Mouse (Mus musculus) megakaryocyte, adult 5-6 weeks (primary cell): Measurements from ENCODE around the gene Zfp991. TPM values are rescaled to one million over a fixed set of nuclear protein-coding genes. Genes with fewer than 3 reads are reported as not detected.
"Not testable (repeated sequence)": the region's sequence is repeated elsewhere in the genome, so short reads cannot be mapped to it uniquely, and the experiment has no call there.

Source experiments
- ATAC-seq: 2 replicates; pipeline ENCODE4 v1.8.0; 2016; ENCODE audit warnings: mild to moderate bottlenecking, inconsistent platforms; ENCODE audit not compliant: poor library complexity, severe bottlenecking
- total RNA-seq, 2 experiments: library from RNA; stranded (forward) in 1 of 2; stranded (reverse) in 1 of 2; fragments of 153-499, 151-499 nt in 1 of 2; fragments of 221-1000, 200-1000 nt in 1 of 2; gene quantifications; 2 replicates each; pipeline versions ENCODE4 v1.2.3 to v1.2.4; 2015 to 2017

Gene Zfp991
- total RNA-seq, 2 experiments from 2014 or later, result 39.6 to 68.8 TPM

DNA sequence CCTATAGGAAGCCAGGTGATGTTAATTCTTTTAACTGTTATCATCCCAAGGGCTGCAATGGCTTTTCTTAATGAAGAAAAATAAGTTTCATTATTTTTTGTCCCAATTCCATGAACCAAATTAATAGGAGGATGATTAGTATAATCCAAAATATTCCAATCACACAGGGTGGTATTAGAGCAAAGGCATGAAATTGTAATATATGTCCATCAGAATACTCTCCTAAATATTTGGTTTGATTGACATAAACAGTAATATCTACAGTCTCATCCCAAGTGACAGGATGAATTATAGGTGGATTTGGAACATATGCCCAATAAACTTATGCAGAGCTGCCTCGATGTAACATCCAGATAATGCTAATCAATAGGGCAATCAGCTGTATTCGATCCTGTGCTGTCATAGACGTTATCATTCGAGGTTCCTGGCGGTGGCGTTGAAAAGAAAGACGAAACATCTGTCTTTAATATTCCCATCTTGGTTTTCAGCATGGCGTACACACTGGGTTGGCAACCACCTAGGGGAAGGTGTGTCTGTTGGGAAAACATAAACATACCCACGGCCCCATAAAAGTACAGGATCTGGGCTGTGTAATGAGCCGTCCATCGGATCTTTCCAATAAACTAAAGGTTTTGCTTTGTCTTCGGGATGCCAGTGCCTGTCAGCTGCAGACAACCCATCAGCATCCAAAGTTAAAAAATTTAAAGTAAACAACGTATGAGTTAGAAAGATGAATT lies 50.3 kb downstream of the Zfp991 start:
- peak; percentile 31 for ATAC-seq

DNA sequence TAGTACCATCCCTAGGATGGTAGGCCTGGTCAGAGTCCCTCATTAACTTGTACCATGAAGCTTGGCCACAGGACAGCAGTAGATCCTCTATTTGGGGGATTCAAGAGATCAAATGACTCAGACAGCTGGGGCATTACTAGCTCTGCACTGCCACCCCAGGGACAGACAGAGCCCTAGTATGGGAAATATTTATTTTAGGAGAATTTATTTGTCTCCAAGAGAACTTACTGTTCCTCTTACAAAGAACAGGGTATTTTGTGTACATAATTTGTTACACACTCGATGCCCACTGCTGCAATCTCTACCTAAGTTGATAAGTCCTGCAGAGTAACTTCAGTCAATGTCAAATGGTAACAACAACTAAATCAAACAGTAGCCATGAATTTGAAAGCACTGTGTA lies 55.0 kb downstream of the Zfp991 start:
- ATAC-seq, result peak; percentile 12; the same call in 1 of the 2 replicates

DNA sequence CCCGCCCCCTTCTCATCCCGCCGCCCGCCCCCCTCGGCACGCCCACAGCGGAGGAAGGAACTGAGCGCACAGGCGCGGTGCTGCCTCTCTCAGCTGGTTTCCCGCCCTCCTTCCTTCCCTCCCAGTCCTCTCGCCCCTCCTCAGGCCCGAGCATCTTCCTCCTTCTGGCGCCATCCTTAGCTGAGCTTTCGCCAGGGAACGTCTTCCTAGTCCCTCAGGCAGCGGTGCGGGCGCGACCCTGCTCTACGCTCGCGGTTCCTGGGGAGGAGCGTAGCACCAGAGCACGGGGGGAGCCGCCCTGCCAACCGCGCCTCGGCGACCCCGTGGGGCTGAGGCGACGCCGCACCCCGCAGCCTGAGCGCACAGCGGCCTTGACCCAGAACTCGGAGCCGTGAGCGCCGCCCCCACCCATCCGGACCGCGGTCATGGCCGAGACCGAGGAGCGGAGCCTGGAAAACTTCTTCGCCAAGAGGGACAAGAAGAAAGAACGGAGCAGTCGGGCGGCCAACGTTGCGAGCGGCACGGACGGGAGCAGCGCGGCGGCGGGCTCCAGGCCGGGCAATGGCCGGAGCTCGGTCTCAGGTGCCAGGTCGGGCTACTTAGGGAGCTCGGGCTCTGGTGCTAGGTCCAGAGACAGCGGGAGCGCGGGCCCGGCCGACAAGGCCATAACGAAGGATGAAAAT lies 55.6 kb downstream of the Zfp991 start:
- ATAC-seq, result peak; percentile 34

DNA sequence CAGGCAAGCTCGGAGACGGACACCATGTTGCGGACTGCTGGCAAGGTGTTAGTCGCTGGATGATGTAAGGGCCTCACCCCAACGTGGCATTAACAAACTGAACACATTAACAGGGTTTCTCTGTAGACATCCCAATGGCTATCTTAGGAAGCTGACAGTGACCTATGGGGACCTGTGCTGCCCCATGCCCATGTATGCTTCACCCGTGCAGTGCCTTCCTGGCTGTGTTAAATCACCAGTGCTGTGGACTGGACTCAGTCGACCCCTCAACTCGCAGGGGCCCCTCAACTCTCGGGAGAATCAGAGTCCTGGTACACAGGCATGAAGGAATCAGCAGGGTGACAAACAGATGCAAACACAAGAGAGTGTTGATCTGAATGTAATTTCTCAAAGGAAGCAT lies 63.3 kb downstream of the Zfp991 start:
- ATAC-seq, result not testable (repeated sequence)

DNA sequence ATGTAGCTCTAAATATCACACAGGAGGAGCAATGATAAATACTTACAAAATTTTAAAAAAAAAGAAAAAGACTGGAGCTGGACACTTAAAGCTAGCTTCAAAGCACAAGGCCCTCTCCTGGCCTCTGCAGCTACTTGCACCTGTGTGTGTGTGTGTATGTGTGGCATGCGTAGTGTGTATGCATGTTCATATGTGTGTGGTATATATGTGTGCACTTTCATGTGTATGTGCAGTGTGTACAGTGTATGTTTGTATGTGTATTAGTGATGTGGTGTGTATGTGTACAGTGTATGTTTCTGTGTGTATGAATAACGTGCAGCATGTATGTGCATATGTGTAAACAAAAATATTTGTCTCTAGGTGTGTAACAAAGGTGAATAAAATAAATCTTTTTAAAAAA lies 65.4 kb downstream of the Zfp991 start:
- not testable (repeated sequence) for ATAC-seq

DNA sequence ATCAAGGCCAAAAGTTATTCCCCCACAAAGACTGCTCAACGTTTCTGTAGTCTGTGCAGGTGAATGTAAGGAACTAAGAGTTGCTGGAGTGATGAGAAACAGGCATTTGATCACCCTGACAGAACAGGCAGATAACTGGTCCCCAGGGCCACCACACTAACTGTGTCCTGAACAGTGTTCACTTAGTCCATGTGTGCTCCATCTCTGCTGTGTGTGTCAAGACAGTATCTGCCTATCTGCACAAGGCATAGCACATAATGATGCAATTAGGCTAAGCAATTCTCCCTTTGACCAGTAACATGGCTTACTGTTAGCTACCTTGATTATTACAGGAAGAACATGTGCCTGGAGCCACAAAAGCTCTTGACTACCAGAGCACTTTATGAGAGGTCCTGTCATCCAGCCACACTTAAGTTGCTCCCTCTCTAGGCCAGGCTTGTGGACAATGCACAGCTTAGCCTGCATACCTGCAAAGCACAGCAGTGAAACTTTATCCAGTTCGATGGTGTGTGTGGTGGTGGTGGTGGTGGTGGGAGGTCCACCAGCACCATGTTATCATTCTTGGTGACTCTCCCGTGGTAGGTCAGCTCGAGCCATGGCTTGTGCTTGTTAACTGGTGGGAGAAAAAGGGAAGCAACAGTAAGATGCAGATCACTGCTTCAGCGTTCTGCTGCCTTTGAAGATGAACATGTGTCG lies 67.4 kb downstream of the Zfp991 start:
- 0 out of 2 replicates have a peak, but pooled peaks have one; percentile 16 for ATAC-seq

DNA sequence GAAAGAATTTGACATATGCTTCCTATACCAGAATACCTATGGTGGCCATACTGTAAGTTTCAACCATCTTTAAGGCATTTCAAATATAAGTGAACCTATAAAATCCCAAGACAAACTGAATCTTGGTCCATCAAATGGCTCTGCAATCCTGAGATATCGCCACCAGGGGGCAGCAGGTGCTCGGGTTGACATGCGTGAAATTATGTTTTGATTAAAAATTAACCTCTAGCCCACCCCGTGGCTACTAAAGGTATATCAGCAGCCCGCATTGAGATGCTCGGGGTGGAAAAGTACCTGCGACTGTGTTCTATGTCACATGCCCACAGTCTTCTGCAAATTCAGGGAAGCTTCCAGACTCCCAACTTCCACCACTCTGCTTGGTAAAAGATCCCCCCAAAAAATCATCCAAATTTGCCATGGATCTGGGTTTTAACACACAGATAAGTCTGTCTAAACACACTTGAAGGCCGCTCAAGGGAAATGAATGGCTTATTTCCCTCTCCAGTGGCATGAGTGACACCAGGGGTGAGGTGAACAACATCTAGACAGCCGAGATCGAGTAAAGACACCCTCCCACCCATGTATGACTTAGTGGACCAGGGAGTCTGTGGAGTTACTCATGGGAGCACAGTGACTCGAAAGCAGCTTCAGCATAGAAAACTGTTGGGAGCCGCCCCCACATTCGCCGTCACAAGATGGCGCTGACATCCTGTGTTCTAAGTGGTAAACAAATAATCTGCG lies 70.3 kb downstream of the Zfp991 start:
- peak; percentile 34 for ATAC-seq

DNA sequence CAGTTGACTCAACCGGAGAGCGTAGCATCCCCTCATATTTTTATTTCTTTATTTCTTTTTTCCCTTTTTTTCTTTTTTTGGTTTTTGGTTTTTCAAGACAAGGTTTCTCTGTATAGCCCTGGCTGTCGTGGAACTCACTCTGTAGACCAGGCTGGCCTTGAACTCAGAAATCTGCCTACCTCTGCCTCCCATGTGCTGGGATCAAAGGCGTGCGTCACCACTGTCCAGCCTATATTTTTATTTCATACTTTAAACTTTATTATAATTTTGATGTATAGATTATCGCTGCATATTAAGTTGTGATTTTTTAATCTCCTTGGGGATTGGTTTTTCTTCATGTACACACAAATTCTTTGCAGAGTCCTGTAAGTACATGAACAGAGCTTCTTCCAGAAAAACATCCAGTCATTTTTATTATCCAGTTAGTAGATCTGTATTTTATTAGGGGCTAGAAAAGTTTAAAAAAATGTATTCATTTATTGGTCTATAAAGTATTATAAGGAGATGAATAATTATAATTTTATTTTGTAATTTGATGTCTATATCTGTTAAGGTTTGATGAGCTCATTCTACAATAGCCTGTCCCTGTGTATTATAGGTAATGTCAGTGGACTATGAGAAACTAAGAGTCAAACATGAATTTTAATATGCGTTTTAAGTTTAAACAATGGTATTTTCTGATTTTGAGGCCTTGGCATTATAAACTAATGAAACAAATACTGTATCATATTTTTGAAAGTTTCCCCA lies 80.5 kb downstream of the Zfp991 start:
- not testable (repeated sequence) for ATAC-seq

DNA sequence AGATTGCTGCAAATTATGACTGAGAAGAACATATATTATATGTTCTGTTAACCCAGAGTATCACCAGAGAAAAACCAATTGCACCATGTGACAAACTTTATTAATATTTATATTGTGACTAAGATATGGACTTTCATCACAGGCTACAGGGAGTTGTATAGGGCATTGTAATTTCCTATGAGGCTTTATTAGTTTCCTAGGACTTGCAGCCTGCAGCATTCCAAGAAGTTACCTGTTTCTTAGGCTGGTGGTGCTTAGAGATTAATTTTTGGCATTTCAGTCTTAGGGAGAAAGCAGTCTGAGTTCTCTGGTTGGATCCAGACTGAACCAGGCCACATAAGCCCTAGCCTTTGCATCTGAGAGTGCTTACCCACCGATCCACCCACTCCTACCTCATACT lies 82.4 kb downstream of the Zfp991 start:
- ATAC-seq, result not testable (repeated sequence)

DNA sequence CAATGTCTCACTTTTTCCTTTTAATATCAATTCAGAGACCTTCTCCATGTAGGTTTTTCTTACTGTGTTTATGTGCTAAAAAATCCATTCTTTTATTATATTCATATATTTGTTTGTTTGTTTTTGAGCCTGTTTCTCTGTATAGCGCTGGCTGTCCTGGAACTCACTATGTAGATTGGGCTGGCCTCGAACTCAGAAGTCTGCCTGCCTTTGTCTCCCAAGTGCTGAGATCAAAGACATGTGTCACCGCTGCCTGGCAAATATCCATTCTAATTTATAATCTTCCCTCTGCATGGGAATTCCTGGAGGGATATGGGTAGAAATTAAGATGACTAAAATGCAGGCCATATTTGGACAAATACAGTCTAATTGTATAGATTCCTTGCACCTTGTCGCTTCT lies 85.8 kb downstream of the Zfp991 start:
- ATAC-seq, result not testable (repeated sequence)

DNA sequence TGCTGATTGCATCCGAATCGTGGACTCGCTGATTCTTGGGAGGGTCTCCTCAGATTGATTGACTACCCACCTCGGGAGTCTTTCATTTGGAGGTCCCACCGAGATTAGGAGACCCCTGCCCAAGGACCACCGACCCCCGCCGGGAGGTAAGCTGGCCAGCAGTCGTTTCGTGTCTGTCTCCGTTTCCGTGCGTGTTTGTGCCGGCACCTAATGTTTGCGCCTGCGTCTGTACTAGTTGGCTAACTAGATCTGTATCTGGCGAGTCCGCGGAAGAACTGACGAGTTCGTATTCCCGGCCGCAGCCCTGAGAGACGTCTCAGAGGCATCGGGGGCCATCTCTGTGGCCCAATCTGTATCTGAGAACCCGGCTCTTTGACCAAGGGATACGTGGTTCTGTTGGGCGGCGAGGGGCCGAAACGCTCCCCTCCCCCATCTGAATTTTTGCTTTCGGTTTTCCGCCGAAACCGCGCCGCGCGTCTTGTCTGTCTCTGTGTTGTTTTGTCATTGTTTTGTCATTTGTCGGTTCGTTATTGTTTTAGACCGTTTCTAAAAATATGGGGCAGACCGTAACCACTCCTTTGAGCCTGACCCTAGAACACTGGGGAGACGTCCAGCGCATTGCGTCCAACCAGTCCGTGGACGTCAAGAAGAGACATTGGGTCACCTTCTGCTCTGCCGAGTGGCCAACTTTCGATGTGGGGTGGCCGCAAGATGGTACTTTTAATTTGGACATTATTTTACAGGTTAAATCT lies 87.7 kb downstream of the Zfp991 start:
- not testable (repeated sequence) for ATAC-seq

DNA sequence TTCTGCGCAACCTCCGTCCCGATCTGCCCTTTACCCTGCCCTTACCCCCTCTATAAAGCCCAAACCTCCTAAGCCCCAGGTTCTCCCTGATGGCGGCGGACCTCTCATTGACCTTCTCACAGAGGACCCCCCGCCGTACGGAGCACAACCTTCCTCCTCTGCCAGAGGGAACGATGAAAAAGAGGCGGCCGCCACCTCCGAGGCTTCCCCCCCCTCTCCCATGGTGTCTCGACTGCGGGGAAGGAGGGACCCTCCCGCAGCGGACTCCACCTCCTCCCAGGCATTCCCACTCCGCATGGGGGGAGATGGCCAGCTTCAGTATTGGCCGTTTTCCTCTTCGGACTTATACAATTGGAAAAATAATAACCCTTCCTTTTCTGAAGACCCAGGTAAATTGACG lies 88.4 kb downstream of the Zfp991 start:
- ATAC-seq, result not testable (repeated sequence)

DNA sequence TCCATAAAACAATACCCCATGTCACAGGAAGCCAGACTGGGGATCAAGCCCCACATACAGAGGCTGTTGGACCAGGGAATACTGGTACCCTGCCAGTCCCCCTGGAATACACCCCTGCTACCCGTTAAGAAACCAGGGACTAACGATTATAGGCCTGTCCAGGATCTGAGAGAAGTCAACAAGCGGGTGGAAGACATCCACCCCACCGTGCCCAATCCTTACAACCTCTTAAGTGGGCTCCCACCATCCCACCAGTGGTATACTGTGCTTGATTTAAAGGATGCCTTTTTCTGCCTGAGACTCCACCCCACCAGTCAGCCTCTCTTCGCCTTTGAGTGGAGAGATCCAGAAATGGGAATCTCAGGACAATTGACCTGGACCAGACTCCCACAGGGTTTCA lies 90.2 kb downstream of the Zfp991 start:
- not testable (repeated sequence) for ATAC-seq

DNA sequence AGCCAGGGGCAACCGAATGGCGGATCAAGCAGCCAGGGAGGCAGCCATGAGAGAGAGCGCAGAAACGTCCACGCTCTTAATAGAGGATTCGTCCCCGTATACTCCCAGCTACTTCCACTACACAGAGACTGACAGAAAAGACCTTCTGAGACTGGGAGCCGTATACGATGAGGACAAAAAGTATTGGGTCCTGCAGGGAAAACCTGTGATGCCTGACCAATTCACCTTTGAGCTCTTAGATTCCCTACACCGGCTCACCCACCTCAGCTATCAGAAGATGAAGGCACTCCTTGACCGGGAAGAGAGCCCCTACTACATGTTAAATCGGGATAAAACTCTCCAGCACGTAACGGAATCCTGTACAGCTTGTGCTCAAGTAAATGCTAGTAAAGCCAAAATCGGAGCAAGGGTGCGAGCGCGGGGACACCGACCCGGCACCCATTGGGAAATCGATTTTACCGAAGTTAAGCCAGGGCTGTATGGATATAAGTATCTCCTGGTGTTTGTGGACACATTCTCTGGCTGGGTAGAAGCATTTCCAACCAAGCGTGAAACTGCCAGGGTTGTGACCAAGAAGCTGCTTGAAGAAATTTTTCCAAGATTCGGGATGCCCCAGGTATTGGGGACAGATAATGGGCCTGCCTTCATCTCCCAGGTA lies 92.1 kb downstream of the Zfp991 start:
- not testable (repeated sequence) for ATAC-seq

DNA sequence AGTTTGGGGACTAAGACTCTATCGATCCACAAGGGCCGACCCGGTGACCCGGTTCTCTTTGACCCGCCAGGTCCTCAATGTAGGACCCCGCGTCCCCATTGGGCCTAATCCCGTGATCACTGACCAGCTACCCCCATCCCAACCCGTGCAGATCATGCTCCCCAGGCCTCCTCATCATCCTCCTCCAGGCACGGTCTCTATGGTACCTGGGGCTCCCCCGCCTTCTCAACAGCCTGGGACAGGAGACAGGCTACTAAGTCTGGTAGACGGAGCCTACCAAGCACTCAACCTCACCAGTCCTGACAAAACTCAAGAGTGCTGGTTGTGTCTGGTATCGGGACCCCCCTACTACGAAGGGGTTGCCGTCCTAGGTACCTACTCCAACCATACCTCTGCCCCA lies 93.8 kb downstream of the Zfp991 start:
- ATAC-seq, result not testable (repeated sequence)

DNA sequence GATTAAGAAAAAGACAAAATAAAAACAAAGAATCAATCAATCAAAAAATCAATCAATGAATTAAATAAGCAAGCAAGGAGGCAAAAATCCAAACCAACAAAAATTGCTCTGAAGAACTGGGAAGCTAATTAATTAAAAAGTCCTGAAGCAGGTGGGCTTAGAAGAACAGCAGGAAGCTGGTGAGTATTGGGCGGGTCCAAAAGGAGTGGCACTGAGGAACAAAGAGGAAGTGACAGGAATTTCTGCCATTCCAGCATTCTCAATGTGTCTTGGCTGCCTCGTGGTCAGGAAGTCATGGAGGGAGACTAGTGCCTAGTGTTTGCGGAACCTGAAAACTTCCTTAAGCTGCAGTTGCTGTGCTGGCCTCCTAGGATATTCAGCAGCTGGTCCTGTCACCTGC lies 98.2 kb downstream of the Zfp991 start:
- not testable (repeated sequence) for ATAC-seq
